In genomic region chr19:10974238-10974865, GRCm38 (mm10) we compare ENCODE assay signal across 13 mouse cellular contexts. TPM values are rescaled to one million over a fixed set of nuclear protein-coding genes. Genes with fewer than 3 reads are reported as not detected.
A peak's percentile ranks its signal among the peaks of the same experiment; 100 is the strongest.
DNase-seq lines count a peak whose midpoint lies in the region; ATAC-seq and TF ChIP-seq lines count a peak whose summit lies in the region.
"Had no signal": no experiment of that assay in that cellular context is flagged by ENCODE, and none has a peak within 500 bp of the region (broad histone marks: within the 10 kb centered on the region; RNA-seq: fewer than 3 reads in every experiment).

Gene Ms4a10, minus strand, starts transcription at chr19:10974670.

- WGBS in kidney, postnatal 0 days: 17% methylated on average over 4 of the region's 4 CpGs
- 25% methylated on average over 4 of the region's 4 CpGs for WGBS in limb, embryonic 13.5 days

- peak within 1 kb of the TSS; percentile 54; the same call in 1 of the 2 replicates for H3K27ac ChIP-seq in kidney, postnatal 0 days
- H3K27ac ChIP-seq in ES-Bruce4 (ENCODE audit: insufficient read depth, low read length): 0 out of 2 replicates have a peak within 1 kb of the TSS, but pooled peaks have one; percentile 78
- H3K27ac ChIP-seq in limb, embryonic 13.5 days: no peak within 1 kb of the TSS
- H3K27ac ChIP-seq: embryonic facial prominence, embryonic 12.5 days; heart, embryonic 13.5 days; left cerebral cortex, adult 2 months; liver, embryonic 15.5 days had no signal

- H3K27me3 ChIP-seq in kidney, postnatal 0 days (ENCODE audit: insufficient read depth, low read length): no peaks in the 10 kb centered on the region
- H3K27me3 ChIP-seq in ES-Bruce4 (ENCODE audit: control insufficient read depth, insufficient read depth, low read length, poor library complexity, severe bottlenecking): no peaks in the 10 kb centered on the region
- H3K27me3 ChIP-seq in limb, embryonic 13.5 days: no peaks in the 10 kb centered on the region
- H3K27me3 ChIP-seq: embryonic facial prominence, embryonic 12.5 days; liver, embryonic 15.5 days had no signal

- peak; percentile 45; the same call in 1 of the 2 replicates for ATAC-seq in kidney, postnatal 0 days (replicated peaks; ENCODE audit: low FRiP score, low read depth)
- peak; percentile 45; the same call in 1 of the 2 replicates for ATAC-seq in limb, embryonic 13.5 days (ENCODE audit: low FRiP score, low read depth)

- peak; percentile 16 for DNase-seq in embryo, embryonic 11 days
- DNase-seq in embryo, embryonic 9.5 days (ENCODE audit: extremely low spot score): no peak
- peak; percentile 75 for DNase-seq in kidney, postnatal 0 days (ENCODE audit: low spot score)
- no peak for DNase-seq in kidney, adult 11 months
- no peak for DNase-seq in spleen, postnatal 4 days (ENCODE audit: low spot score in 2 of 2)
- DNase-seq in urinary bladder, postnatal 10 days (ENCODE audit: low spot score): no peak

- no peak for TF ChIP-seq EP300 in ES-Bruce4 (IDR thresholded peaks at IDR 0.05; ENCODE audit: insufficient read depth, low read depth, low read length)

- H3K36me3 ChIP-seq in kidney, postnatal 0 days (ENCODE audit: insufficient read depth, low read length): no peaks in the 10 kb centered on the region
- no peaks in the 10 kb centered on the region for H3K36me3 ChIP-seq in ES-Bruce4 (ENCODE audit: control insufficient read depth, insufficient read depth, low read length, poor library complexity, severe bottlenecking)
- H3K36me3 ChIP-seq in limb, embryonic 13.5 days: no peaks in the 10 kb centered on the region
- H3K36me3 ChIP-seq: embryonic facial prominence, embryonic 12.5 days; heart, embryonic 13.5 days; liver, embryonic 15.5 days had no signal

- peaks cover 7% of the 10 kb centered on the region; the same call in 1 of the 2 replicates for H3K4me1 ChIP-seq in kidney, postnatal 0 days (replicated peaks; ENCODE audit: insufficient read depth, low read length)
- H3K4me1 ChIP-seq in ES-Bruce4 (ENCODE audit: control insufficient read depth, insufficient read depth, low read length): peaks cover 4% of the 10 kb centered on the region
- H3K4me1 ChIP-seq in limb, embryonic 13.5 days: peaks cover 6% of the 10 kb centered on the region; the same call in 1 of the 2 replicates
- H3K4me1 ChIP-seq: embryonic facial prominence, embryonic 12.5 days had no signal

- no peak for TF ChIP-seq POLR2A in ES-Bruce4 (IDR thresholded peaks at IDR 0.05; ENCODE audit: insufficient read depth, low read length)

- H3K9me3 ChIP-seq in kidney, postnatal 0 days (replicated peaks; ENCODE audit: low read length): no peaks in the 10 kb centered on the region
- H3K9me3 ChIP-seq in ES-Bruce4 (replicated peaks; ENCODE audit: control insufficient read depth, insufficient read depth, low read length, poor library complexity, severe bottlenecking): peaks cover 5% of the 10 kb centered on the region
- H3K9me3 ChIP-seq in limb, embryonic 13.5 days: 0 out of 2 replicates have a peak, but pooled peaks cover 7% of the 10 kb centered on the region
- H3K9me3 ChIP-seq: embryonic facial prominence, embryonic 12.5 days; liver, embryonic 15.5 days had no signal

- no peak for TF ChIP-seq CTCF in kidney, postnatal 0 days (IDR thresholded peaks at IDR 0.05; ENCODE audit: low read depth)
- no peak for TF ChIP-seq CTCF in ES-Bruce4 (IDR thresholded peaks at IDR 0.05; ENCODE audit: low read depth, low read length)

- H3K4me3 ChIP-seq in kidney, postnatal 0 days (replicated peaks; ENCODE audit: low read depth, low read length): no peak within 1 kb of the TSS
- H3K4me3 ChIP-seq in ES-Bruce4 (ENCODE audit: low read depth, low read length): no peak within 1 kb of the TSS
- H3K4me3 ChIP-seq in limb, embryonic 13.5 days: no peak within 1 kb of the TSS
- H3K4me3 ChIP-seq: embryonic facial prominence, embryonic 12.5 days; heart, embryonic 13.5 days; left cerebral cortex, adult 2 months; liver, embryonic 15.5 days had no signal

- no peak within 1 kb of the TSS for H3K9ac ChIP-seq in kidney, postnatal 0 days (ENCODE audit: low read depth, low read length)
- H3K9ac ChIP-seq in ES-Bruce4 (ENCODE audit: low read depth, poor library complexity, severe bottlenecking): no peak within 1 kb of the TSS
- no peak within 1 kb of the TSS for H3K9ac ChIP-seq in limb, embryonic 13.5 days
- H3K9ac ChIP-seq: embryonic facial prominence, embryonic 12.5 days; heart, embryonic 13.5 days; liver, embryonic 15.5 days had no signal

- H3K4me2 ChIP-seq in kidney, postnatal 0 days (ENCODE audit: low read length): no peak within 1 kb of the TSS
- H3K4me2 ChIP-seq in limb, embryonic 13.5 days (replicated peaks): no peak within 1 kb of the TSS
- H3K4me2 ChIP-seq: embryonic facial prominence, embryonic 12.5 days; heart, embryonic 13.5 days; liver, embryonic 15.5 days had no signal

RNA-seq across cellular contexts. Expression of gene Ms4a10, which starts in this region (rescaled TPM):
- polyA plus RNA-seq in kidney, postnatal 0 days (2015; fragmentation: Nextera tagmentation; extraction: Ambion mirVana): 0.22 and 0.45 TPM in 2 replicates
- not detected in 2 replicates for polyA plus RNA-seq in ES-Bruce4 (2011; ENCODE audit: insufficient read depth, insufficient read length, low read depth, missing spikeins)
- polyA plus RNA-seq in limb, embryonic 13.5 days (2015; fragmentation: Nextera tagmentation; extraction: Ambion mirVana): 0.38 TPM in 1 of 2 replicates, not detected in the other
- polyA plus RNA-seq: C2C12; embryonic facial prominence, embryonic 12.5 days; liver, embryonic 15.5 days had no signal

Comparison
In these comparisons a context has a peak if more than half of its experiments do, and no peak if none do; other contexts are left out.
1. Peak in DNase-seq, ATAC-seq and H3K27ac ChIP-seq in kidney, postnatal 0 days; RNA of the gene not detected or under 1 TPM.
2. Peak in ATAC-seq in limb, embryonic 13.5 days; RNA of the gene not detected or under 1 TPM.